Mouse (Mus musculus) lung, adult 2 months (tissue): ENCODE results near the gene Hapln4.

ENCODE experiments used
- CTCF ChIP-seq: fragments of 200-500 bp; IDR thresholded peaks from 2 replicates; pipeline ENCODE4 v1.5.1; 2011; ENCODE audit warnings: mild to moderate bottlenecking, low read length, control low read depth; ENCODE audit not compliant: insufficient read depth
- POLR2A ChIP-seq: fragments of 200-500 bp; IDR thresholded peaks from 2 replicates; pipeline ENCODE4 v1.6.1; 2011; ENCODE audit warnings: low read depth, mild to moderate bottlenecking, control low read depth, low read length, borderline replicate concordance; ENCODE audit errors: extremely low read depth

- TF ChIP-seq CTCF (no peak), POLR2A (no peak)
These were observed 16.0 kb downstream of the Hapln4 start for GRCm38 (mm10) chr8:70099276-70099675.
